Mouse (Mus musculus) kidney, embryonic 16.5 days (tissue): ENCODE results near the gene Tgif2. TPM values are rescaled to one million over a fixed set of nuclear protein-coding genes. Genes with fewer than 3 reads are reported as not detected.
A peak's percentile ranks its signal among the peaks of the same experiment; 100 is the strongest.

ENCODE experiments used
- ATAC-seq: fragments of 200-750 bp; cut with Nextera tagmentation; 2 replicates; pipeline ENCODE4 v1.8.0; 2017; ENCODE audit warnings: moderate TSS enrichment; ENCODE audit not compliant: low FRiP score, low TSS enrichment
- H3K27ac ChIP-seq: fragments of 300-500 bp; sonication (generic); 2 replicates; pipeline ENCODE4 v1.5.1; 2014; ENCODE audit warnings: low read length
- H3K27me3 ChIP-seq: fragments of 300-500 bp; sonication (generic); 2 replicates; pipeline ENCODE4 v1.6.1; 2014; ENCODE audit warnings: low read length, control low read depth, mixed read lengths; ENCODE audit not compliant: insufficient read depth
- H3K36me3 ChIP-seq: fragments of 300-500 bp; sonication (generic); 2 replicates; pipeline ENCODE4 v1.6.1; 2014; ENCODE audit warnings: low read length, control low read depth, mixed read lengths; ENCODE audit not compliant: insufficient read depth
- H3K4me1 ChIP-seq: fragments of 300-500 bp; sonication (generic); 2 replicates; pipeline ENCODE4 v1.6.1; 2014; ENCODE audit warnings: low read length, control low read depth, mixed read lengths; ENCODE audit not compliant: insufficient read depth
- H3K4me2 ChIP-seq: fragments of 300-500 bp; sonication (generic); replicated peaks from 2 replicates; pipeline ENCODE4 v1.6.1; 2014; ENCODE audit warnings: low read depth, low read length
- H3K4me3 ChIP-seq: fragments of 300-500 bp; sonication (generic); 2 replicates; pipeline ENCODE4 v1.5.1; 2014; ENCODE audit warnings: mild to moderate bottlenecking, low read length
- H3K9ac ChIP-seq: fragments of 300-500 bp; sonication (generic); replicated peaks from 2 replicates; pipeline ENCODE4 v1.6.1; 2014; ENCODE audit warnings: low read length
- H3K9me3 ChIP-seq: fragments of 300-500 bp; sonication (generic); 2 replicates; pipeline ENCODE4 v1.6.1; 2016; ENCODE audit warnings: low read length, control low read depth
- WGBS: fragments of 180-500 bp; shearing (Covaris S2); extraction: QIAGEN DNeasy Blood & Tissue Kit; methylation state at CpG from one replicate; pipeline ENCODE4 v1.1.7; 2014; 5-methylcytosine and 5-hydroxymethylcytosine counted together
- polyA plus RNA-seq: library from polyadenylated mRNA; unstranded; fragments of >200 nt; fragmentation: Nextera tagmentation; extraction: Ambion mirVana; gene quantifications from 2 replicates; pipeline ENCODE4 v1.2.1, GENCODE M21; 2015

Tgif2 gene
- polyA plus RNA-seq, 1 experiment from 2014 or later = 69.5 TPM

- Histone ChIP-seq H3K9ac (no peak overlapping the region), H3K4me3 (no peak overlapping the region), H3K36me3 (peaks cover 25% of the 10 kb centered on the region), H3K9me3 (no peaks in the 10 kb centered on the region), H3K4me1 (no peaks in the 10 kb centered on the region), H3K27me3 (no peaks in the 10 kb centered on the region), H3K4me2 (no peak overlapping the region), H3K27ac (no peak overlapping the region)
- 90% methylated on average over 1 of the region's 1 CpGs for WGBS
- no peak for ATAC-seq
These were observed 16.5 kb downstream of the Tgif2 start for GRCm38 (mm10) chr2:156856311-156856710.

- H3K36me3 ChIP-seq = peaks cover 17% of the 10 kb centered on the region
- no peak overlapping the region for H3K27ac ChIP-seq
- H3K4me1 ChIP-seq = peaks cover 7% of the 10 kb centered on the region
- no peak overlapping the region for H3K4me3 ChIP-seq
- H3K4me2 ChIP-seq = no peak overlapping the region
- ATAC-seq = no peak
- no peaks in the 10 kb centered on the region for H3K9me3 ChIP-seq
- WGBS = 73% methylated on average over 3 of the region's 3 CpGs
- H3K9ac ChIP-seq = no peak overlapping the region
- H3K27me3 ChIP-seq = no peaks in the 10 kb centered on the region
These were observed 17.6 kb downstream of the Tgif2 start for GRCm38 (mm10) chr2:156857385-156857791.

GRCm38 (mm10) chr2:156857835-156858234, 18.0 kb downstream of the Tgif2 start, which contains the start of gene 4930518I15Rik:
Gene 4930518I15Rik, minus strand, starts transcription at chr2:156857946.
- no peaks in the 10 kb centered on the region for H3K9me3 ChIP-seq
- ATAC-seq = no peak
- H3K36me3 ChIP-seq = peaks cover 17% of the 10 kb centered on the region
- no peak within 1 kb of the TSS for H3K4me2 ChIP-seq
- no peak within 1 kb of the TSS for H3K4me3 ChIP-seq
- H3K27me3 ChIP-seq = no peaks in the 10 kb centered on the region
- H3K27ac ChIP-seq = peak within 1 kb of the TSS; percentile 65; the same call in 1 of the 2 replicates
- H3K4me1 ChIP-seq = peaks cover 7% of the 10 kb centered on the region
- H3K9ac ChIP-seq = no peak within 1 kb of the TSS
- WGBS = 91% methylated on average over 2 of the region's 2 CpGs

- peaks cover 17% of the 10 kb centered on the region for H3K36me3 ChIP-seq
- H3K27ac ChIP-seq = peak overlapping the region; percentile 65; the same call in 1 of the 2 replicates
- 71% methylated on average over 7 of the region's 7 CpGs for WGBS
- ATAC-seq = no peak
- H3K4me1 ChIP-seq = peaks cover 7% of the 10 kb centered on the region
- no peaks in the 10 kb centered on the region for H3K27me3 ChIP-seq
- no peak overlapping the region for H3K9ac ChIP-seq
- H3K9me3 ChIP-seq = no peaks in the 10 kb centered on the region
- H3K4me2 ChIP-seq = no peak overlapping the region
- no peak overlapping the region for H3K4me3 ChIP-seq
These were observed 18.9 kb downstream of the Tgif2 start for GRCm38 (mm10) chr2:156858671-156859070.

GRCm38 (mm10) chr2:156862041-156862717, 22.4 kb downstream of the Tgif2 start:
- Histone ChIP-seq H3K4me1 (peaks cover 17% of the 10 kb centered on the region), H3K36me3 (peaks cover 22% of the 10 kb centered on the region), H3K27ac (peak overlapping the region; percentile 96), H3K9ac (peak overlapping the region; percentile 73), H3K4me2 (peak overlapping the region; percentile 77), H3K4me3 (peak overlapping the region; percentile 84), H3K27me3 (no peaks in the 10 kb centered on the region), H3K9me3 (no peaks in the 10 kb centered on the region)
- peak; percentile 25; the same call in 1 of the 2 replicates for ATAC-seq
- 0% methylated on average over 19 of the region's 19 CpGs for WGBS

GRCm38 (mm10) chr2:156862772-156863486, 23.1 kb downstream of the Tgif2 start, which contains the start of gene Rab5if:
Gene Rab5if, plus strand, starts transcription at chr2:156863128.
- peak; percentile 97 for ATAC-seq
- H3K9me3 ChIP-seq = no peaks in the 10 kb centered on the region
- peak within 1 kb of the TSS; percentile 96 for H3K27ac ChIP-seq
- H3K27me3 ChIP-seq = no peaks in the 10 kb centered on the region
- under 1% methylated on average over 94 of the region's 98 CpGs for WGBS
- H3K36me3 ChIP-seq = peaks cover 26% of the 10 kb centered on the region
- peaks cover 17% of the 10 kb centered on the region for H3K4me1 ChIP-seq
- H3K4me2 ChIP-seq = peak within 1 kb of the TSS; percentile 91
- peak within 1 kb of the TSS; percentile 92 for H3K9ac ChIP-seq
- peak within 1 kb of the TSS; percentile 84 for H3K4me3 ChIP-seq

GRCm38 (mm10) chr2:156863487-156864160, 23.8 kb downstream of the Tgif2 start:
- Histone ChIP-seq H3K9me3 (no peaks in the 10 kb centered on the region), H3K4me3 (peak overlapping the region; percentile 84), H3K27me3 (no peaks in the 10 kb centered on the region), H3K36me3 (peaks cover 27% of the 10 kb centered on the region), H3K4me2 (peak overlapping the region; percentile 91), H3K9ac (peak overlapping the region; percentile 92), H3K27ac (peak overlapping the region; percentile 86), H3K4me1 (peaks cover 17% of the 10 kb centered on the region)
- WGBS = under 1% methylated on average over 28 of the region's 28 CpGs
- no peak for ATAC-seq

- Histone ChIP-seq H3K9me3 (no peaks in the 10 kb centered on the region), H3K36me3 (peaks cover 22% of the 10 kb centered on the region), H3K4me2 (peak overlapping the region; percentile 91), H3K27ac (peak overlapping the region; percentile 86; the same call in 1 of the 2 replicates), H3K4me3 (peak overlapping the region; percentile 84), H3K4me1 (peaks cover 17% of the 10 kb centered on the region), H3K9ac (peak overlapping the region; percentile 92; the same call in 1 of the 2 replicates), H3K27me3 (no peaks in the 10 kb centered on the region)
- no peak for ATAC-seq
- 78% methylated on average over 3 of the region's 3 CpGs for WGBS
These were observed 24.7 kb downstream of the Tgif2 start for GRCm38 (mm10) chr2:156864481-156864880.

- peaks cover 7% of the 10 kb centered on the region for H3K4me1 ChIP-seq
- H3K4me3 ChIP-seq = no peak overlapping the region
- peaks cover 41% of the 10 kb centered on the region for H3K36me3 ChIP-seq
- no peak for ATAC-seq
- H3K27me3 ChIP-seq = no peaks in the 10 kb centered on the region
- WGBS = 82% methylated on average over 8 of the region's 8 CpGs
- H3K27ac ChIP-seq = no peak overlapping the region
- no peak overlapping the region for H3K9ac ChIP-seq
- H3K9me3 ChIP-seq = no peaks in the 10 kb centered on the region
- no peak overlapping the region for H3K4me2 ChIP-seq
These were observed 29.2 kb downstream of the Tgif2 start for GRCm38 (mm10) chr2:156868994-156869393.
